In genomic region chr1:105650650-105651049, GRCm38 (mm10) we compare ENCODE assay signal across 35 mouse cellular contexts.
"Had no signal": no experiment of that assay in that cellular context is flagged by ENCODE, and none has a peak within 500 bp of the region (broad histone marks: within the 10 kb centered on the region; RNA-seq: fewer than 3 reads in every experiment).

No protein-coding gene starts in this region.

- H3K4me3 ChIP-seq: heart, embryonic 12.5 days; heart, embryonic 13.5 days; heart, embryonic 15.5 days; hindbrain, embryonic 10.5 days; hindbrain, embryonic 12.5 days; hindbrain, embryonic 13.5 days; hindbrain, embryonic 15.5 days; intestine, embryonic 15.5 days; kidney, embryonic 15.5 days; layer of hippocampus, adult 2 months; left cerebral cortex, adult 2 months had no signal

- H3K4me2 ChIP-seq: heart, embryonic 11.5 days; heart, embryonic 12.5 days; heart, embryonic 13.5 days; heart, embryonic 15.5 days; hindbrain, embryonic 12.5 days; hindbrain, embryonic 13.5 days; hindbrain, embryonic 14.5 days; hindbrain, embryonic 15.5 days; intestine, embryonic 15.5 days; kidney, embryonic 15.5 days had no signal

- H3K9me3 ChIP-seq: heart, embryonic 12.5 days; heart, embryonic 13.5 days; heart, embryonic 15.5 days; hindbrain, embryonic 10.5 days; hindbrain, embryonic 12.5 days; hindbrain, embryonic 13.5 days; hindbrain, embryonic 15.5 days; intestine, embryonic 15.5 days; kidney, embryonic 15.5 days had no signal

- H3K4me1 ChIP-seq: heart, embryonic 12.5 days; heart, embryonic 13.5 days; heart, embryonic 15.5 days; hindbrain, embryonic 10.5 days; hindbrain, embryonic 12.5 days; hindbrain, embryonic 13.5 days; hindbrain, embryonic 15.5 days; intestine, embryonic 15.5 days; kidney, embryonic 15.5 days had no signal

- H3K27ac ChIP-seq: heart, embryonic 13.5 days; heart, embryonic 15.5 days; hindbrain, embryonic 10.5 days; hindbrain, embryonic 12.5 days; hindbrain, embryonic 13.5 days; hindbrain, embryonic 14.5 days; hindbrain, embryonic 15.5 days; hindbrain, postnatal 0 days; intestine, embryonic 15.5 days; kidney, embryonic 15.5 days; kidney, postnatal 0 days; layer of hippocampus, adult 2 months; left cerebral cortex, adult 2 months had no signal

- H3K9ac ChIP-seq: heart, embryonic 12.5 days; heart, embryonic 13.5 days; heart, embryonic 15.5 days; hindbrain, embryonic 12.5 days; hindbrain, embryonic 13.5 days; hindbrain, embryonic 14.5 days; hindbrain, embryonic 15.5 days; intestine, embryonic 15.5 days; kidney, embryonic 15.5 days had no signal

- DNase-seq: heart, postnatal 10 days; heart, postnatal 14 days; heart, postnatal 36 days; heart, postnatal 4 days; kidney, adult 11 months; kidney, adult 18-20 months; kidney, adult 2 months; kidney, adult 8-10 months; kidney, adult 9 months; kidney, postnatal 10 days; kidney, postnatal 14 days; kidney, postnatal 25 days; kidney, postnatal 36 days; kidney, postnatal 4 days; layer of hippocampus, adult 9-11 months; layer of hippocampus, postnatal 36 days had no signal

- H3K27me3 ChIP-seq: heart, embryonic 12.5 days; heart, embryonic 13.5 days; heart, embryonic 15.5 days; hindbrain, embryonic 12.5 days; hindbrain, embryonic 13.5 days; hindbrain, embryonic 15.5 days; intestine, embryonic 15.5 days; kidney, embryonic 15.5 days had no signal

- ATAC-seq: hindbrain, embryonic 16.5 days; hindbrain, postnatal 0 days; inflammation-experienced regulatory T-cells, adult 6 months; intestine, embryonic 15.5 days; intestine, embryonic 16.5 days; intestine, postnatal 0 days had no signal
